Mouse (Mus musculus): ENCODE data around the gene Npepps.
"Not testable (repeated sequence)": the region's sequence is repeated elsewhere in the genome, so short reads cannot be mapped to it uniquely, and the experiment has no call there.

Gene Npepps

DNA sequence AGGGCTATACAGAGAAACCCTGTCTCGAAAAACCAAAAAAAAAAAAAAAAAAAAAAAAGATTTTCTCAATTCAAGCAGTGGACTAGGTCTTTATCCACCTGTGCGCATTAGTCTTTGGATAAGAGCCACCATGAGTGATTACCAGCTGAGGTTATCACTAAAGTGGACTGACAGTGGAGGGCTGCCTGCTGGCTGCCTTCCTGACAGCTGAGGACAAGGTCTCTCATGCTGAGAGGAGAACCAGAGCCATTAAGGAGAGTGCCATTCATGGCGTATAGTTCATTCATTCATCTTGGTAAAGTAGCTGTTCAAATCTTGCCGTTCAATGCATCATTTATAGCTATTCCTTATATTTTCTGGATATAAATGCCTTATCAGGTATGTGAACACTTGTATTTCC, 16.1 kb upstream of the Npepps start:
- no peak for DNase-seq (ENCODE audit: low read depth, low spot score)

DNA sequence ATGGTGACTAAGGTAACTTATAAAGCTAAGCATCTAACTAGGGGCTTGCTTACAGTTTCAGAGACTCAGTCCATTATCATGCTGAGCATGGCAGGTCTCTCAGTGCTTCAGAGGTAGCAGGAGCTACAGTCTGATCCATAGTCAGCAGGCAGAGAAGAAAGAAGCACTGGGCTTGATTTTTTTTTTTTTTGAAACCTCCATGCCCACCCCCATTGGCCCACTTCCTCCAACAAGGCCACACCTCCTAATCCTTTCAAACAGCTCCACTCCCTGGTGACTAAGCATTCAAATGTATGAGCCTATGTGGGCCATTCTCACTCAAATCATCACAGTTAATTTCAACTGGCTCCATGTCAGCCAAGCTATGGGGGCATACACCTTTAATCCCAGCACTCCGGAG, 12.3 kb upstream of the Npepps start:
- no peak for DNase-seq (ENCODE audit: low read depth, low spot score)

GRCm38 (mm10) chr11:97289276-97290230, 9.1 kb upstream of the Npepps start:
- no peak for DNase-seq (ENCODE audit: low read depth, low spot score)

GRCm38 (mm10) chr11:97287643-97288042, 7.2 kb upstream of the Npepps start:
- DNase-seq (ENCODE audit: low read depth, low spot score) = no peak

DNA sequence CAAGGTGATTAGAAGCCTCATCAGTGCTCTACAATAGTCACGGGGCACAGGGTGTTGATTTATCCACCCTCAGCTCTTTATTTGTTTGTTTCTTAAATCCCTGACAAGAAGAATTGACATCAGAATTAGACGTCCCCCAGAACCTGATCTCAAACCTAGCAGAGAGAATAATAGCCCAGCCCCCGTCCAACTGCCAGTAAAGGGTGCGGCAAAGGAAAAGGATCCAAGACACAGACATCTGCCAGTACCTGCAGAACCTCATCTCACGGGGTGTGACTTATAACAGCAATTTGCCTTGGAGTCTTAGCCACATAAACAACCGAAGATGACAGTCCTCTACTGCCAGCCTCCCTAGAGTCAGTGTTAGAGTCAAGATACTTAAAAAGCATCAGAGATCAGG, 6.5 kb upstream of the Npepps start:
- DNase-seq (ENCODE audit: low read depth, low spot score) = no peak

- no peak for DNase-seq (ENCODE audit: low read depth, low spot score)
Observed at GRCm38 (mm10) chr11:97285852-97286775, 5.7 kb upstream of the Npepps start.

- DNase-seq (ENCODE audit: low read depth, low spot score) = no peak
Observed at GRCm38 (mm10) chr11:97284854-97285253, 4.4 kb upstream of the Npepps start.

GRCm38 (mm10) chr11:97282179-97282578, 1.7 kb upstream of the Npepps start:
- no peak for DNase-seq (ENCODE audit: low read depth, low spot score)

DNA sequence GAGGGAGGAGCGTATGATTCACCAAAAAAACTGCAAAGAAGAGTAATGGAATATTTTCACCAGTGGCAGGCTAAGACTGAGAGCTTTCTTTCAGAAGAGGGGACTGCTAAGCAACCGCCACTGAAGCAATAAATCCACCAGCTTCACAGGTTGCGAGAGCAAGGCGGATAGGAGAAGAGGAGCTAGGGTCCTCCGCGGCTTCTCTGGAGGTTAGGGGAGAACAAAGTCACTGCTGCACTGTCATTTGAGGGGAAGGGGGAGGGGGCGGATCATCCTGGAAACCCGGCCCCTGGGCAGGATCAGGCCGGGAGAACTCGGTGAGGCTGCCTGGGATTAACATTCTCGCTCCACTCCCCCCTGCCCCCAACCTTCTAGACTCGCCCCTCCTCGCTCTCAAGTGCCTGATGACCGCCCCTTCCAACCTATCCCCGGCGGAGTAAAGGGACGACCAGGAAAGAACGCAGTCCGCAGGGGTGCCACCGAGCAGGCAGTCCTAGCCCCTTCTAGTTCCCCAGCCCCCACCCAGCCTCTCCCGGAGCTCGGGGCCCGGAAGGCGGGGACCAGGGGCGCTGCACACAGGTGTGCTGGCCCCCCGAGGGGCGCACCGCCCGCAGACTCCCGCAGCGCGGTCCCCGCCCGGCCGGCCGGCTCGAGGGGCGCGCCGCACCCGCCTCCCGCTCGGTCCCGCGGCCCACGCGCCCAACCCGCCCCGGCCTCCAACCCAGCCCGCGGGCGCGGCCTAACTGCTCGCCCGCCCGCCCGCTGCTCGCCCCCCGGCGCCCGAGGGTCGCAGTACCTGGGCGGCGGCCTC, 828 bp downstream of the Npepps start:
- no peak for DNase-seq (ENCODE audit: low read depth, low spot score)

GRCm38 (mm10) chr11:97279040-97279404, 1.4 kb downstream of the Npepps start:
- no peak for DNase-seq (ENCODE audit: low read depth, low spot score)

- DNase-seq (ENCODE audit: low read depth, low spot score) = no peak
Observed at GRCm38 (mm10) chr11:97278456-97278855, 2.0 kb downstream of the Npepps start.

DNA sequence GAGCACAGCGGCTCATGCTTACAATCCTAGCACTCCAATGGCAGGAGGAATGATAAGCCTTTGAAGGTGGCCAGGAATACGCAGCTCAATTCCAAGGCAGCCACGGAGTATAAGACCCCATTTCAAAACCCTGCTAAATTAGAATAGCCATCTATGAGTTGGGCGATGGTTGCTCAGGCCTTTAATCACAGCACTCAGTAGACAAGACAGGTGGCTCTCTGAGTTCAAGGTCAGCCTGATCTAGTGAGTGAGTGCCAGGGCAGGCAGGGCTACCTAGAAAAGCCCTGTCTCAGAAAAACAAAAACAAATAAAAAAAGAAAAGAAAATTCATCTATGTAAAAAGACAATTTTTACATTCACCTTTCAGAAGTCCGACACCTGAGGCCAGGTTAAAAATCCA, 3.3 kb downstream of the Npepps start:
- no peak for DNase-seq (ENCODE audit: low read depth, low spot score)

- DNase-seq (ENCODE audit: low read depth, low spot score) = no peak
Observed at GRCm38 (mm10) chr11:97276019-97276418, 4.4 kb downstream of the Npepps start.

GRCm38 (mm10) chr11:97275349-97275748, 5.1 kb downstream of the Npepps start:
- DNase-seq (ENCODE audit: low read depth, low spot score) = no peak

DNA sequence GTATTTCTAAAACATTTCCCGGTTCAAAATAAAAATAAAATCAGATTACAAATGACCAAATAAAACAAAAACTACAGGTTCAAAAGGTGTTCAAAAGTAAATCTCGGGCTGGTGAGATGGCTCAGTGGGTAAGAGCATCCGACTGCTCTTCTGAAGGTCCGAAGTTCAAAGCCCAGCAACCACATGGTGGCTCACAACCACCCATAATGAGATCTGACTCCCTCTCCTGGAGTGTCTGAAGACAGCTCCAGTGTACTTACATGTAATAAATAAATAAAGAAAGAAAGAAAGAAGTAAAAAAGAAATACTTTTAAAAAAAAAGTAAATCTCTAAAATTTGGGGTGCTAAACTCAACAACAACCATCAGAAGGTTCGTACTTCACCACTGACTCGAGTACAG, 5.5 kb downstream of the Npepps start:
- DNase-seq (ENCODE audit: low read depth, low spot score) = not testable (repeated sequence)

- no peak for DNase-seq (ENCODE audit: low read depth, low spot score)
Observed at GRCm38 (mm10) chr11:97273613-97274012, 6.8 kb downstream of the Npepps start.

GRCm38 (mm10) chr11:97272835-97273234, 7.6 kb downstream of the Npepps start:
- no peak for DNase-seq (ENCODE audit: low read depth, low spot score)

DNA sequence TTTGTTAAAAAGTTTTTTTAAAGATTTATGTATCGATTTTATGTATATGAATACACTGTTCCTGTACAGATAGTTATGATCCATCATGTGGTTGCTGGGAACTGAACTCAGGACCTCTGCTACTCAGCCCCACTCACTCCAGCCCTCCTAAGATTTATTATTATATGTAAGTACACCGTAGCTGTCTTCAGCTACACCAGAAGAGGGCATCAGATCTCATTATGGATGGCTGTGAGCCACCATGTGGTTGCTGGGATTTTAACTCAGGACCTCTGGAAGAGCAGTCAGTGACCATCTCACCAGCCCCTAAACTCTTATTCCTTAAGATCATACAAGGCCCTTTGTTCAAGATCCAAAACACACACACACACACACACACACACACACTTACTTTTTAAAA, 10.4 kb downstream of the Npepps start:
- not testable (repeated sequence) for DNase-seq (ENCODE audit: low read depth, low spot score)

DNA sequence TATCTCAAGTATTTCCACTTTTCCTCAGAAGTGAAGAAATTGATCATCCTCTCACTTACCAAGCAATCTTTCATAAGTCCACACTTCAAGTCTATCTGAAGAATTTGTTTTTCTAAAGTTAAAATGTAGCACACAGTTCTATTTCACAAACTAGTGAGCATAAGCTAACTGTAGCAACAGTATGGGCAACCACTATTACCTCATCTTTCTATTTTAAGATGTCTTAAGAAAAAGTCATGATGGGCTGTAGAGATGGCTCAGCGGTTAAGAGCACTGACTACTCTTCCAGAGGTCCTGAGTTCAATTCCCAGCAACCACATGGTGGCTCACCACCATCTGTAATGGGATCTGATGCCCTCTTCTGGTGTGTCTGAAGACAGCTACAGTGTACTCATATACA, 13.9 kb downstream of the Npepps start:
- not testable (repeated sequence) for DNase-seq (ENCODE audit: low read depth, low spot score)

DNA sequence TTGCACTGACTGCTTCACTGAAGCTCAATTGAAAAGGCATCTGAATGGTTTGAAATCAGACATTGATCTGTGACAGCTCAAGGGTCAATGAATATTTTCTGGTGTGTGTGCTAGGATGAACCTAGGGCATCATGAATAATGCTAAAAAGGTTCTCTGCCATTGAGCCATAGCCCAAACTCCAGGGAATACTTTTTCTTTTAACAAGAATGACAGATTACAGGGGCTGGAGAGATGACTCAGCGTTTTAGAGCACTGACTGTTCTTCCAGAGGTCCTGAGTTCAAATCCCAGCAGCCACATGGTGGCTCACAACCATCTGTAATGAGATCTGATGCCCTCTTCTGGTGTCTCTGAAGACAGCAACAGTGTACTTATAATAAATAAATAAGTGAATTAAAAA, 30.8 kb downstream of the Npepps start:
- DNase-seq (ENCODE audit: low read depth, low spot score) = not testable (repeated sequence)

GRCm38 (mm10) chr11:97246510-97247159, 33.8 kb downstream of the Npepps start:
- no peak for DNase-seq (ENCODE audit: low read depth, low spot score)

Data from c-Kit-negative CD71-positive TER-119-positive erythroid progenitor cells, embryonic 14.5 days (primary cell).